In the genomic region with DNA sequence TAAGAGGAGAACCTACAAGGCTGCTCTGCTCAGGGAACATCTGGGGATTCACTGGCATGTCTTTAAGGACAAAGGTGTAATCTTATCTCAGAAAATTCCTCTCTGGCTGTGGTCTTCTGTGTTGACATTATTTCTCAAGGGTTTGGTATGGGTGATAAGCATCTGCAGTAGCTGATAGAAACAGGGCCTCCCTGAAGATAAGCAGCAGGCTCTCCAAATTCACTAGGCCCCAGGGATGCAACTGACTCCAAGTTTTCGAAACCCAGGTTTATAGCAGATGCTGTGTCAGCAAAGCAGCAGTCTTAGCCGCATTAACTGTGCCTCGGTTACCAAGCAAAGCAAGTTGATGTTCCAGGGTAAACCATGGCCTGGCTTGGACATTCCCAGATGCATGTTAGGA, we compare ENCODE assay signal across 18 mouse cellular contexts.
DNase-seq lines count a peak whose midpoint lies in the region; ATAC-seq and TF ChIP-seq lines count a peak whose summit lies in the region.
"Had no signal": no experiment of that assay in that cellular context is flagged by ENCODE, and none has a peak within 500 bp of the region (broad histone marks: within the 10 kb centered on the region; RNA-seq: fewer than 3 reads in every experiment).

No protein-coding gene starts in this region.

- H3K9ac ChIP-seq in heart, embryonic 11.5 days (ENCODE audit: low read depth, low read length), result no peak overlapping the region; the same call in 1 of the 2 replicates
- no peak overlapping the region for H3K9ac ChIP-seq in kidney, embryonic 15.5 days
- H3K9ac ChIP-seq in midbrain, embryonic 16.5 days (ENCODE audit: low read depth, low read length), result no peak overlapping the region
- H3K9ac ChIP-seq in midbrain, postnatal 0 days (replicated peaks; ENCODE audit: low read length, poor library complexity, severe bottlenecking), result no peak overlapping the region
- H3K9ac ChIP-seq in liver, embryonic 13.5 days, result 0 out of 2 replicates have a peak overlapping the region, but pooled peaks have one; percentile 26
- H3K9ac ChIP-seq: forebrain, embryonic 12.5 days; hindbrain, embryonic 14.5 days had no signal

- no peak for TF ChIP-seq CTCF in midbrain, postnatal 0 days (IDR thresholded peaks at IDR 0.05)

- no peaks in the 10 kb centered on the region for H3K9me3 ChIP-seq in heart, embryonic 11.5 days (replicated peaks; ENCODE audit: control insufficient read depth, low read length)
- H3K9me3 ChIP-seq in kidney, embryonic 15.5 days (replicated peaks), result no peaks in the 10 kb centered on the region
- no peaks in the 10 kb centered on the region for H3K9me3 ChIP-seq in midbrain, embryonic 16.5 days (replicated peaks; ENCODE audit: control insufficient read depth, low read length, poor library complexity, severe bottlenecking)
- H3K9me3 ChIP-seq in midbrain, postnatal 0 days (ENCODE audit: low read length), result no peaks in the 10 kb centered on the region
- H3K9me3 ChIP-seq in liver, embryonic 13.5 days (replicated peaks), result no peaks in the 10 kb centered on the region
- H3K9me3 ChIP-seq: forebrain, embryonic 12.5 days; midbrain, embryonic 10.5 days had no signal

- H3K36me3 ChIP-seq in heart, embryonic 11.5 days (ENCODE audit: control insufficient read depth, insufficient read depth, low read length), result peaks cover 4% of the 10 kb centered on the region; the same call in 1 of the 2 replicates
- peaks cover 4% of the 10 kb centered on the region; the same call in 1 of the 2 replicates for H3K36me3 ChIP-seq in kidney, embryonic 15.5 days
- H3K36me3 ChIP-seq in midbrain, embryonic 16.5 days (ENCODE audit: control insufficient read depth, insufficient read depth, low read length), result peaks cover 6% of the 10 kb centered on the region; the same call in 1 of the 2 replicates
- H3K36me3 ChIP-seq in midbrain, postnatal 0 days (ENCODE audit: insufficient read depth, low read length), result 0 out of 2 replicates have a peak, but pooled peaks cover 5% of the 10 kb centered on the region
- no peaks in the 10 kb centered on the region for H3K36me3 ChIP-seq in liver, embryonic 13.5 days

- no peaks in the 10 kb centered on the region for H3K27me3 ChIP-seq in heart, embryonic 11.5 days (ENCODE audit: control insufficient read depth, insufficient read depth, low read length)
- H3K27me3 ChIP-seq in kidney, embryonic 15.5 days, result no peaks in the 10 kb centered on the region
- no peaks in the 10 kb centered on the region for H3K27me3 ChIP-seq in midbrain, embryonic 16.5 days (ENCODE audit: control insufficient read depth, insufficient read depth, low read depth, low read length)
- H3K27me3 ChIP-seq in midbrain, postnatal 0 days (ENCODE audit: insufficient read depth, low read length), result no peaks in the 10 kb centered on the region
- H3K27me3 ChIP-seq in liver, embryonic 13.5 days, result 0 out of 2 replicates have a peak, but pooled peaks cover 3% of the 10 kb centered on the region
- H3K27me3 ChIP-seq: forebrain, embryonic 12.5 days; Patski had no signal

- H3K4me2 ChIP-seq in heart, embryonic 11.5 days, result no peak overlapping the region
- H3K4me2 ChIP-seq in kidney, embryonic 15.5 days, result no peak overlapping the region
- H3K4me2 ChIP-seq in midbrain, embryonic 16.5 days (ENCODE audit: low read length), result no peak overlapping the region
- H3K4me2 ChIP-seq in midbrain, postnatal 0 days (ENCODE audit: low read depth, low read length, poor library complexity, severe bottlenecking), result no peak overlapping the region
- no peak overlapping the region for H3K4me2 ChIP-seq in liver, embryonic 13.5 days
- H3K4me2 ChIP-seq: forebrain, embryonic 12.5 days; hindbrain, embryonic 14.5 days had no signal

- 24% methylated on average over 3 of the region's 3 CpGs for WGBS in heart, embryonic 11.5 days (ENCODE audit: insufficient replicate concordance)
- 47% methylated on average over 3 of the region's 3 CpGs for WGBS in kidney, embryonic 15.5 days
- 83% methylated on average over 3 of the region's 3 CpGs for WGBS in midbrain, embryonic 16.5 days
- WGBS in midbrain, postnatal 0 days, result 72% methylated on average over 3 of the region's 3 CpGs
- 54% methylated on average over 3 of the region's 3 CpGs for WGBS in liver, embryonic 13.5 days (ENCODE audit: insufficient replicate concordance)

- DNase-seq in heart, adult 8-10 months (ENCODE audit: low spot score), result no peak
- DNase-seq in kidney, adult 8-10 months, result no peak
- DNase-seq in midbrain, postnatal 0 days (ENCODE audit: low spot score), result no peak
- DNase-seq in liver, embryonic 13.5 days, result no peak
- DNase-seq in embryo, embryonic 9.5 days (ENCODE audit: extremely low spot score), result no peak
- DNase-seq: adrenal gland, postnatal 25 days; cerebellum, adult 2 months; kidney, adult 2 months; lung, postnatal 14 days; right cerebral cortex, postnatal 14 days had no signal

- H3K27ac ChIP-seq in heart, embryonic 11.5 days (ENCODE audit: low read depth, low read length), result peak overlapping the region; percentile 36; the same call in 1 of the 2 replicates
- H3K27ac ChIP-seq in kidney, embryonic 15.5 days, result 0 out of 2 replicates have a peak overlapping the region, but pooled peaks have one; percentile 7
- H3K27ac ChIP-seq in midbrain, embryonic 16.5 days (ENCODE audit: low read length), result 0 out of 2 replicates have a peak overlapping the region, but pooled peaks have one; percentile 10
- no peak overlapping the region for H3K27ac ChIP-seq in midbrain, postnatal 0 days (ENCODE audit: low read depth, low read length)
- H3K27ac ChIP-seq in liver, embryonic 13.5 days, result peak overlapping the region; percentile 43; the same call in 1 of the 2 replicates
- H3K27ac ChIP-seq: forebrain, embryonic 12.5 days; hindbrain, embryonic 14.5 days; midbrain, embryonic 10.5 days had no signal

- H3K4me3 ChIP-seq in heart, embryonic 11.5 days (ENCODE audit: low read depth, low read length), result no peak overlapping the region
- no peak overlapping the region for H3K4me3 ChIP-seq in kidney, embryonic 15.5 days (replicated peaks)
- no peak overlapping the region for H3K4me3 ChIP-seq in midbrain, embryonic 16.5 days (ENCODE audit: low read depth, low read length)
- H3K4me3 ChIP-seq in midbrain, postnatal 0 days (ENCODE audit: low read depth, low read length), result no peak overlapping the region
- H3K4me3 ChIP-seq in liver, embryonic 13.5 days (replicated peaks), result no peak overlapping the region
- H3K4me3 ChIP-seq: forebrain, embryonic 12.5 days; midbrain, embryonic 10.5 days had no signal

- ATAC-seq in heart, embryonic 11.5 days (replicated peaks; ENCODE audit: insufficient number of reproducible peaks, low FRiP score, low TSS enrichment), result no peak
- ATAC-seq in kidney, embryonic 15.5 days (replicated peaks; ENCODE audit: low FRiP score), result no peak
- ATAC-seq in midbrain, embryonic 16.5 days, result no peak
- ATAC-seq in midbrain, postnatal 0 days (ENCODE audit: low FRiP score), result no peak
- no peak for ATAC-seq in liver, embryonic 13.5 days (ENCODE audit: low read depth)
- ATAC-seq: activated CD4-positive, CD25-positive, alpha-beta regulatory T cell, adult 4 months; Patski had no signal

- H3K4me1 ChIP-seq in heart, embryonic 11.5 days (ENCODE audit: control insufficient read depth, insufficient read depth, low read length), result peaks cover 29% of the 10 kb centered on the region
- peaks cover 21% of the 10 kb centered on the region for H3K4me1 ChIP-seq in kidney, embryonic 15.5 days
- no peaks in the 10 kb centered on the region for H3K4me1 ChIP-seq in midbrain, embryonic 16.5 days (ENCODE audit: control insufficient read depth, insufficient read depth, low read length)
- no peaks in the 10 kb centered on the region for H3K4me1 ChIP-seq in midbrain, postnatal 0 days (ENCODE audit: insufficient read depth, low read length)
- H3K4me1 ChIP-seq in liver, embryonic 13.5 days (replicated peaks), result peaks cover 42% of the 10 kb centered on the region
- H3K4me1 ChIP-seq: forebrain, embryonic 12.5 days had no signal
